Mouse (Mus musculus) urinary bladder, postnatal 10 days (tissue): ENCODE measurements around the gene Ltc4s.

Experiments
- DNase-seq: peaks from one replicate; pipeline ENCODE4 v3.0.0; 2022; ENCODE audit warnings: low spot score

Ltc4s gene

GRCm38 (mm10) chr11:50224671-50225530, 13.5 kb downstream of the Ltc4s start:
- peak; percentile 55 for DNase-seq

GRCm38 (mm10) chr11:50223783-50224662, 14.4 kb downstream of the Ltc4s start:
- no peak for DNase-seq

- DNase-seq, result no peak
These were observed 15.7 kb downstream of the Ltc4s start for GRCm38 (mm10) chr11:50222559-50223276.

GRCm38 (mm10) chr11:50219833-50220232, 18.6 kb downstream of the Ltc4s start:
- DNase-seq, result no peak

GRCm38 (mm10) chr11:50217811-50218210, 20.6 kb downstream of the Ltc4s start:
- no peak for DNase-seq

GRCm38 (mm10) chr11:50216724-50217366, 21.6 kb downstream of the Ltc4s start:
- no peak for DNase-seq

- DNase-seq, result no peak
These were observed 22.8 kb downstream of the Ltc4s start for GRCm38 (mm10) chr11:50215633-50216032.

GRCm38 (mm10) chr11:50214631-50215030, 23.8 kb downstream of the Ltc4s start:
- DNase-seq, result no peak

GRCm38 (mm10) chr11:50212848-50213758, 25.3 kb downstream of the Ltc4s start:
- no peak for DNase-seq

GRCm38 (mm10) chr11:50212060-50212739, 26.2 kb downstream of the Ltc4s start:
- DNase-seq, result no peak

GRCm38 (mm10) chr11:50211322-50212059, 26.9 kb downstream of the Ltc4s start:
- DNase-seq, result no peak

- peak; percentile 65 for DNase-seq
These were observed 27.8 kb downstream of the Ltc4s start, which contains the start of the genes Sqstm1 and Mgat4b for GRCm38 (mm10) chr11:50210505-50211151. Gene Sqstm1, minus strand, starts transcription at chr11:50210827. Gene Mgat4b, plus strand, starts transcription at chr11:50210890.

- peak; percentile 71 for DNase-seq
These were observed 28.3 kb downstream of the Ltc4s start for GRCm38 (mm10) chr11:50210101-50210504.

GRCm38 (mm10) chr11:50208039-50208438, 30.4 kb downstream of the Ltc4s start:
- no peak for DNase-seq

GRCm38 (mm10) chr11:50207344-50207743, 31.1 kb downstream of the Ltc4s start:
- no peak for DNase-seq

- no peak for DNase-seq
These were observed 32.4 kb downstream of the Ltc4s start for GRCm38 (mm10) chr11:50206037-50206436.

- DNase-seq, result no peak
These were observed 33.0 kb downstream of the Ltc4s start for GRCm38 (mm10) chr11:50205434-50205833.

GRCm38 (mm10) chr11:50203302-50203827, 35.1 kb downstream of the Ltc4s start:
- no peak for DNase-seq
